Mouse (Mus musculus) olfactory bulb, adult 2 months (tissue): ENCODE data around the gene Ppp1r2.

Source experiments
- CTCF ChIP-seq: fragments of 200-500 bp; IDR thresholded peaks from 2 replicates; pipeline ENCODE4 v1.5.1; 2012; ENCODE audit warnings: low read depth, mild to moderate bottlenecking, low read length, moderate library complexity; ENCODE audit not compliant: insufficient read depth
- POLR2A ChIP-seq: fragments of 200-500 bp; IDR thresholded peaks from 2 replicates; pipeline ENCODE4 v1.6.1; 2012; ENCODE audit warnings: mild to moderate bottlenecking, low read depth, low read length, moderate library complexity; ENCODE audit not compliant: insufficient read depth

DNA sequence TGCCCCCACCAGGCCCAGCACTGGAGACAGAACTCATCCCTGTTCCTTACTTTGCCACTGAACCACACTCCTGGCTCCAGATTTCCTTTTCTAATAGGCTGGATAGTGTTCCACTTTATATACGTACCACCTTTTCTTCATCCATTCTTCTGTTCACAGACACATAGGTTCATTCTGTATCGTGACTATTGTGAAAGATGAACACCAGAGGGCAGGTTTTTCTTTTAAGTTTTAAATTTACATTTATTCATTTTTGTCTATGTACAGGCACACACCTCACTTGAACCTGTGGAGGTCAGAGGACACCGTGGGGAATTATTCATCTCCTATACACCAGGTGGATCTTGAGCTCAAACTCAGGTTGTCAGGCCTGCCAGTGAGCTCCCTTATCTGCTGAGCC, 31.0 kb downstream of the Ppp1r2 start:
- TF ChIP-seq CTCF (no peak), POLR2A (no peak)
